In the genomic region with DNA sequence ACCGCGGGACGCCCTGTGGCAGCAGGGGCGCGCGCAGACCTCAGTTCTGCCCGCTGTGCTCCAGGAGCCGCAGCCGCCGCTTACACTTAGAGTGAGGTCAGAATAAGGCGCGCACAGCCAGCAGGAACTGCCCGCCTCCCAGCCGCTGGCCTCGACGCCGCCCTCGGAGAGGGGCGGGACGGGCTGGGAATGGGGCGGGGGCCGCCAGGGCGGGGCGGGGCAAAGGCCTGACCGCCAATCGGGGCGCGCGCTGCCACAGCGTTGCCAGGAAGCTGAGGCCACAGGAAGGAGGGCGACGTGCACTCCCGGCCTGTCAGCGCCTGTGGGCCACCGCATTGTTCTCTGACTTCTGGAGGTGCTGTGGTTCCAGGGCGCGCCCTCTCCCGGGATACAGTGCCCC, we compare ENCODE assay signal across 8 mouse cellular contexts.
A peak's percentile ranks its signal among the peaks of the same experiment; 100 is the strongest.
DNase-seq lines count a peak whose midpoint lies in the region; ATAC-seq and TF ChIP-seq lines count a peak whose summit lies in the region.

No protein-coding gene starts in this region.

- no peaks in the 10 kb centered on the region for H3K36me3 ChIP-seq in heart, adult 2 months (ENCODE audit: control insufficient read depth, insufficient read depth, low read length)
- no peaks in the 10 kb centered on the region for H3K36me3 ChIP-seq in intestine, embryonic 16.5 days (ENCODE audit: control insufficient read depth, insufficient read depth, low read length)
- H3K36me3 ChIP-seq in liver, embryonic 12.5 days: no peaks in the 10 kb centered on the region

- H3K4me3 ChIP-seq in heart, adult 2 months: peak overlapping the region; percentile 47
- H3K4me3 ChIP-seq in intestine, embryonic 16.5 days (ENCODE audit: low read length): peak overlapping the region; percentile 52
- peak overlapping the region; percentile 59 for H3K4me3 ChIP-seq in liver, embryonic 12.5 days

- peak overlapping the region; percentile 74 for H3K9ac ChIP-seq in heart, adult 2 months (ENCODE audit: low read depth, low read length)
- H3K9ac ChIP-seq in intestine, embryonic 16.5 days (ENCODE audit: low read depth, low read length): peak overlapping the region; percentile 60
- peak overlapping the region; percentile 67 for H3K9ac ChIP-seq in liver, embryonic 12.5 days

- peak overlapping the region; percentile 56 for H3K27ac ChIP-seq in heart, adult 2 months
- H3K27ac ChIP-seq in intestine, embryonic 16.5 days (ENCODE audit: low read length): 0 out of 2 replicates have a peak overlapping the region, but pooled peaks have one; percentile 45
- H3K27ac ChIP-seq in liver, embryonic 12.5 days: peak overlapping the region; percentile 69

- DNase-seq in T-cell, adult 2 months (ENCODE audit: low spot score): peak; percentile 24
- peak; percentile 46 for DNase-seq in embryo, embryonic 11 days
- peak; percentile 82 to 83 for DNase-seq in heart, adult 2 months
- DNase-seq in naive thymus-derived CD4-positive, alpha-beta T cell, adult 2 months (ENCODE audit: low read depth): peak; percentile 11
- DNase-seq in thymus, postnatal 25 days: peak; percentile 13

- peak overlapping the region; percentile 43 for H3K4me2 ChIP-seq in intestine, embryonic 16.5 days (ENCODE audit: low read depth, low read length)
- H3K4me2 ChIP-seq in liver, embryonic 12.5 days: peak overlapping the region; percentile 71

- ATAC-seq in intestine, embryonic 16.5 days: peak; percentile 100
- ATAC-seq in liver, embryonic 12.5 days: peak; percentile 98
- ATAC-seq in inflammation-experienced regulatory T-cells, adult 6 months: no peak

- whole genome bisulfite sequencing in heart, adult 2 months: 15% methylated on average over 34 of the region's 38 CpGs
- 10% methylated on average over 30 of the region's 38 CpGs for WGBS in intestine, embryonic 16.5 days
- 3% methylated on average over 23 of the region's 38 CpGs for WGBS in liver, embryonic 12.5 days (ENCODE audit: insufficient replicate concordance)

- no peak for TF ChIP-seq CTCF in heart, adult 2 months (IDR thresholded peaks at IDR 0.05)

- peak; percentile 36; the same call in 1 of the 2 replicates for TF ChIP-seq POLR2A in heart, adult 2 months (IDR thresholded peaks at IDR 0.05; ENCODE audit: insufficient read depth, low read depth, low read length)

- intact Hi-C loops in heart, adult 2 months (cut with DNase I): no loop called here

- no peak for TF ChIP-seq EP300 in heart, adult 2 months (IDR thresholded peaks at IDR 0.05; ENCODE audit: insufficient read depth, low read depth, low read length)

- H3K79me2 ChIP-seq in heart, adult 2 months (replicated peaks; ENCODE audit: control insufficient read depth, insufficient read depth, low read length): no peaks in the 10 kb centered on the region

- H3K27me3 ChIP-seq in heart, adult 2 months (ENCODE audit: control insufficient read depth, insufficient read depth, low read length): no peaks in the 10 kb centered on the region
- H3K27me3 ChIP-seq in intestine, embryonic 16.5 days (replicated peaks; ENCODE audit: control insufficient read depth, insufficient read depth, low read length): no peaks in the 10 kb centered on the region
- no peaks in the 10 kb centered on the region for H3K27me3 ChIP-seq in liver, embryonic 12.5 days (replicated peaks)

- H3K4me1 ChIP-seq in heart, adult 2 months (ENCODE audit: control insufficient read depth, insufficient read depth, low read length): no peaks in the 10 kb centered on the region
- no peaks in the 10 kb centered on the region for H3K4me1 ChIP-seq in intestine, embryonic 16.5 days (ENCODE audit: control insufficient read depth, insufficient read depth, low read length)
- no peaks in the 10 kb centered on the region for H3K4me1 ChIP-seq in liver, embryonic 12.5 days

- H3K9me3 ChIP-seq in intestine, embryonic 16.5 days (ENCODE audit: control insufficient read depth, low read length): peaks cover 5% of the 10 kb centered on the region
- 0 out of 2 replicates have a peak, but pooled peaks cover 3% of the 10 kb centered on the region for H3K9me3 ChIP-seq in liver, embryonic 12.5 days (replicated peaks)

Comparison
In these comparisons a context has a peak if more than half of its experiments do, and no peak if none do; other contexts are left out.
1. DNase-seq: peak in every context shown above with its lines; median percentile 82 in heart, adult 2 months; 46 in embryo, embryonic 11 days; 24 in T-cell, adult 2 months; 13 in thymus, postnatal 25 days; 11 in naive thymus-derived CD4-positive, alpha-beta T cell, adult 2 months.